Mouse (Mus musculus) MEL (cell line): ENCODE data around the gene Rtcb. TPM values are rescaled to one million over a fixed set of nuclear protein-coding genes. Genes with fewer than 3 reads are reported as not detected.

Experiments
- DNase-seq: peaks from one replicate; pipeline ENCODE4 v3.0.0; 2011; ENCODE audit warnings: low read depth, low spot score
- H3K27ac ChIP-seq: 2 replicates; pipeline ENCODE4 v1.5.1; 2012; ENCODE audit warnings: low read depth, mild to moderate bottlenecking, control low read depth, low read length, moderate library complexity; ENCODE audit not compliant: control insufficient read depth
- H3K27me3 ChIP-seq, 2 experiments: fragments of 150-350 bp in 1 of 2; sonication (generic) in 1 of 2; 2 replicates each; pipeline ENCODE4 v1.6.1; 2012; ENCODE audit warnings: low read length in 2 of 2, mild to moderate bottlenecking in 2 of 2, improper control_type of control experiment in 1 of 2, moderate library complexity in 1 of 2; ENCODE audit not compliant: insufficient read depth in 2 of 2, control insufficient read depth in 1 of 2
- H3K36me3 ChIP-seq, 2 experiments: 2 replicates each; pipeline ENCODE4 v1.6.1; 2012 to 2014; ENCODE audit warnings: low read length in 2 of 2, improper control_type of control experiment in 1 of 2, inconsistent platforms in 1 of 2, mild to moderate bottlenecking in 1 of 2; ENCODE audit not compliant: insufficient read depth in 2 of 2, control insufficient read depth in 1 of 2
- H3K4me1 ChIP-seq, 2 experiments: fragments of 150-350 bp in 1 of 2; sonication (generic) in 1 of 2; 2 replicates each; pipeline ENCODE4 v1.6.1; 2012; ENCODE audit warnings: low read length in 2 of 2, improper control_type of control experiment in 1 of 2, mild to moderate bottlenecking in 1 of 2; ENCODE audit not compliant: insufficient read depth in 2 of 2, control insufficient read depth in 1 of 2
- H3K4me3 ChIP-seq, 2 experiments: fragments of 150-350 bp in 1 of 2; sonication (generic) in 1 of 2; 2 replicates each; pipeline ENCODE4 v1.5.1; 2012; ENCODE audit warnings: low read depth in 2 of 2, low read length in 2 of 2, mild to moderate bottlenecking in 2 of 2, moderate library complexity in 2 of 2, control low read depth in 1 of 2, improper control_type of control experiment in 1 of 2; ENCODE audit not compliant: control insufficient read depth in 1 of 2, insufficient read depth in 1 of 2
- H3K79me2 ChIP-seq: 2 replicates; pipeline ENCODE4 v1.6.1; 2012; ENCODE audit warnings: mild to moderate bottlenecking, low read length, moderate library complexity; ENCODE audit not compliant: control insufficient read depth, poor library complexity, insufficient read depth
- H3K9ac ChIP-seq: 2 replicates; pipeline ENCODE4 v1.6.1; 2012; ENCODE audit warnings: low read depth, mild to moderate bottlenecking, control low read depth, low read length, moderate library complexity; ENCODE audit not compliant: control insufficient read depth, poor library complexity, severe bottlenecking
- H3K9me3 ChIP-seq: fragments of 150-350 bp; sonication (generic); replicated peaks from 2 replicates; pipeline ENCODE4 v1.6.1; 2012; ENCODE audit warnings: mild to moderate bottlenecking, low read length, improper control_type of control experiment, moderate library complexity; ENCODE audit not compliant: insufficient read depth
- CHD2 ChIP-seq: IDR thresholded peaks from 2 replicates; pipeline ENCODE4 v1.6.1; 2011; ENCODE audit warnings: low read length, improper control_type of control experiment
- ELF1 ChIP-seq: IDR thresholded peaks from 2 replicates; pipeline ENCODE4 v1.6.1; 2014; ENCODE audit warnings: low read depth, mild to moderate bottlenecking, inconsistent platforms, low read length, improper control_type of control experiment, moderate library complexity
- ETS1 ChIP-seq: IDR thresholded peaks from 2 replicates; pipeline ENCODE4 v1.6.1; 2012; ENCODE audit warnings: low read depth, mild to moderate bottlenecking, inconsistent platforms, low read length, improper control_type of control experiment, moderate library complexity
- HCFC1 ChIP-seq: IDR thresholded peaks from 2 replicates; pipeline ENCODE4 v1.6.1; 2012; ENCODE audit warnings: low read depth, mild to moderate bottlenecking, inconsistent platforms, low read length, improper control_type of control experiment, moderate library complexity
- KAT2A ChIP-seq: conservative IDR thresholded peaks from 2 replicates; pipeline ENCODE4 v1.6.1; 2012; ENCODE audit warnings: low read depth, low read length, improper control_type of control experiment, inconsistent platforms
- MAX ChIP-seq: IDR thresholded peaks from 2 replicates; pipeline ENCODE4 v1.6.1; 2011; ENCODE audit warnings: low read length, improper control_type of control experiment
- MAZ ChIP-seq: IDR thresholded peaks from 2 replicates; pipeline ENCODE4 v1.6.1; 2012; ENCODE audit warnings: low read depth, mild to moderate bottlenecking, inconsistent platforms, low read length, improper control_type of control experiment
- MXI1 ChIP-seq: IDR thresholded peaks from 2 replicates; pipeline ENCODE4 v1.6.1; 2011; ENCODE audit warnings: mild to moderate bottlenecking, low read depth, low read length, improper control_type of control experiment
- MYB ChIP-seq: IDR thresholded peaks from 2 replicates; pipeline ENCODE4 v1.6.1; 2011; ENCODE audit warnings: mild to moderate bottlenecking, low read depth, low read length, improper control_type of control experiment
- MYC ChIP-seq: IDR thresholded peaks from 2 replicates; pipeline ENCODE4 v1.6.1; 2011; ENCODE audit warnings: low read depth, mild to moderate bottlenecking, low read length, improper control_type of control experiment, moderate library complexity
- NELFE ChIP-seq: IDR thresholded peaks from 2 replicates; pipeline ENCODE4 v1.6.1; 2011; ENCODE audit warnings: low read depth, low read length, improper control_type of control experiment
- NRF1 ChIP-seq: IDR thresholded peaks from 2 replicates; pipeline ENCODE4 v1.6.1; 2014; ENCODE audit warnings: low read depth, mild to moderate bottlenecking, inconsistent platforms, low read length, improper control_type of control experiment, moderate library complexity; ENCODE audit not compliant: poor library complexity, insufficient read depth, severe bottlenecking
- POLR2A ChIP-seq, 2 experiments: IDR thresholded peaks; 2 replicates each; pipeline ENCODE4 v1.6.1; 2011 to 2012; ENCODE audit warnings: low read length in 2 of 2, mild to moderate bottlenecking in 2 of 2, control low read depth in 1 of 2, improper control_type of control experiment in 1 of 2, low read depth in 1 of 2, moderate library complexity in 1 of 2; ENCODE audit not compliant: control insufficient read depth in 1 of 2, insufficient read depth in 1 of 2, poor library complexity in 1 of 2
- POLR2AphosphoS2 ChIP-seq: IDR thresholded peaks from 2 replicates; pipeline ENCODE4 v1.6.1; 2011; ENCODE audit warnings: low read length, improper control_type of control experiment
- RCOR1 ChIP-seq: IDR thresholded peaks from 2 replicates; pipeline ENCODE4 v1.6.1; 2012; ENCODE audit warnings: low read depth, mild to moderate bottlenecking, inconsistent platforms, low read length, improper control_type of control experiment
- SIN3A ChIP-seq: IDR thresholded peaks from 2 replicates; pipeline ENCODE4 v1.6.1; 2012; ENCODE audit warnings: low read length, improper control_type of control experiment, inconsistent platforms
- TBP ChIP-seq: IDR thresholded peaks from 2 replicates; pipeline ENCODE4 v1.8.0; 2011; ENCODE audit warnings: low read depth, low read length, improper control_type of control experiment
- TCF12 ChIP-seq: IDR thresholded peaks from 2 replicates; pipeline ENCODE4 v1.6.1; 2014; ENCODE audit warnings: low read depth, mild to moderate bottlenecking, inconsistent platforms, low read length, improper control_type of control experiment, moderate library complexity
- UBTF ChIP-seq: IDR thresholded peaks from 2 replicates; pipeline ENCODE4 v1.6.1; 2012; ENCODE audit warnings: low read depth, mild to moderate bottlenecking, inconsistent platforms, low read length, improper control_type of control experiment, moderate library complexity, borderline replicate concordance; ENCODE audit not compliant: insufficient read depth
- USF1 ChIP-seq: IDR thresholded peaks from 2 replicates; pipeline ENCODE4 v1.6.1; 2014; ENCODE audit warnings: low read depth, mild to moderate bottlenecking, inconsistent platforms, low read length, improper control_type of control experiment, moderate library complexity
- ZMIZ1 ChIP-seq: IDR thresholded peaks from 2 replicates; pipeline ENCODE4 v1.6.1; 2012; ENCODE audit warnings: low read depth, mild to moderate bottlenecking, inconsistent platforms, low read length, improper control_type of control experiment, moderate library complexity
- polyA plus RNA-seq, 2 experiments: library from polyadenylated mRNA; stranded (reverse) in 1 of 2; unstranded in 1 of 2; fragments of >175 nt in 1 of 2; fragments of >200 nt in 1 of 2; gene quantifications; 2 replicates each; pipeline versions ENCODE4 v1.2.1 to v1.2.4; 2012; ENCODE audit warnings: low replicate concordance in 2 of 2, low read depth in 1 of 2; ENCODE audit not compliant: insufficient read length in 2 of 2, insufficient read depth in 1 of 2, missing spikeins in 1 of 2
- total RNA-seq: library from RNA; depleted of rRNA; stranded (reverse); fragments of 300-350 nt; gene quantifications from 2 replicates; pipeline ENCODE4 v1.2.3, GENCODE M21; 2012; rRNA removed

The Rtcb gene
- total RNA-seq (203 and 215 TPM in 2 replicates), polyA plus RNA-seq (100 to 1,000 TPM; 110 to 197 TPM)

GRCm38 (mm10) chr10:85957464-85957950 lies at the start of gene Rtcb:
Gene Rtcb (minus strand): TSS chr10:85957823.
- Histone ChIP-seq H3K4me3 (peak within 1 kb of the TSS; percentile 67 to 100), H3K9ac (peak within 1 kb of the TSS; percentile 99), H3K9me3 (no peaks in the 10 kb centered on the region), H3K79me2 (peaks cover 26% of the 10 kb centered on the region), H3K4me1 (no peaks in the 10 kb centered on the region), H3K36me3 (peaks cover 7 to 9% of the 10 kb centered on the region in 2 experiments), H3K27me3 (0 out of 4 replicates have a peak, but pooled peaks cover 0 to 1% of the 10 kb centered on the region in 2 experiments), H3K27ac (peak within 1 kb of the TSS; percentile 90)
- TF ChIP-seq MXI1, result peak; percentile 84
- no peak for TF ChIP-seq MYB
- TF ChIP-seq USF1, result no peak
- TF ChIP-seq ZMIZ1, result 0 out of 2 replicates have a peak, but pooled peaks have one; percentile 35
- TF ChIP-seq NELFE, result peak; percentile 83
- TF ChIP-seq HCFC1, result peak; percentile 90
- TF ChIP-seq MAX, result peak; percentile 76
- no peak for TF ChIP-seq UBTF
- peak; percentile 81 for TF ChIP-seq SIN3A
- TF ChIP-seq TBP, result peak; percentile 75
- no peak; the same call in 1 of the 2 replicates for TF ChIP-seq KAT2A
- TF ChIP-seq RCOR1, result no peak
- peak; percentile 55 to 91; a peak in 3 of 4 replicates for TF ChIP-seq POLR2A (IDR thresholded peaks at IDR 0.05; ENCODE audit: control insufficient read depth in 1 of 2, insufficient read depth in 1 of 2, low read depth in 1 of 2, low read length in 2 of 2, poor library complexity in 1 of 2)
- peak; percentile 82 for TF ChIP-seq MYC
- TF ChIP-seq ETS1, result no peak
- 0 out of 2 replicates have a peak, but pooled peaks have one; percentile 33 for TF ChIP-seq ELF1
- TF ChIP-seq MAZ, result peak; percentile 67; the same call in 1 of the 2 replicates
- TF ChIP-seq NRF1, result peak; percentile 89
- peak; percentile 70; the same call in 1 of the 2 replicates for TF ChIP-seq POLR2AphosphoS2
- TF ChIP-seq TCF12, result peak; percentile 33; the same call in 1 of the 2 replicates
- TF ChIP-seq CHD2, result no peak
- DNase-seq, result peak; percentile 96
